Mouse (Mus musculus): ENCODE results near the gene Gng5.
A peak's percentile ranks its signal among the peaks of the same experiment; 100 is the strongest.

GRCm38 (mm10) chr3:146450371-146450841 lies 49.2 kb upstream of the Gng5 start:
- TF ChIP-seq POLR2A (IDR thresholded peaks at IDR 0.05; ENCODE audit: borderline replicate concordance, low read depth, low read length) = peak; percentile 64; the same call in 1 of the 2 replicates
- no peak for TF ChIP-seq CTCF (IDR thresholded peaks at IDR 0.05; ENCODE audit: low read depth, low read length)
